Mouse (Mus musculus) bone marrow, adult 2 months (tissue): ENCODE results near the gene Elmod3. TPM values are rescaled to one million over a fixed set of nuclear protein-coding genes. Genes with fewer than 3 reads are reported as not detected.

Experiments
- H3K27ac ChIP-seq: fragments of 200-500 bp; 2 replicates; pipeline ENCODE4 v1.5.1; 2012; ENCODE audit warnings: low read depth, mild to moderate bottlenecking, control low read depth, inconsistent platforms, low read length; ENCODE audit not compliant: control insufficient read depth, poor library complexity, insufficient read depth
- H3K4me1 ChIP-seq: fragments of 200-500 bp; 2 replicates; pipeline ENCODE4 v1.6.1; 2011; ENCODE audit warnings: low read length; ENCODE audit not compliant: control insufficient read depth, insufficient read depth
- H3K4me3 ChIP-seq: fragments of 200-500 bp; replicated peaks from 2 replicates; pipeline ENCODE3; 2011; ENCODE audit warnings: mild to moderate bottlenecking, low read depth, low read length, control low read depth; ENCODE audit not compliant: control insufficient read depth
- CTCF ChIP-seq: fragments of 200-500 bp; IDR thresholded peaks from 2 replicates; pipeline ENCODE4 v1.5.1; 2011; ENCODE audit warnings: low read length, control low read depth; ENCODE audit not compliant: control insufficient read depth, insufficient read depth
- POLR2A ChIP-seq: fragments of 200-500 bp; IDR thresholded peaks from 2 replicates; pipeline ENCODE4 v1.6.1; 2011; ENCODE audit warnings: low read depth, mild to moderate bottlenecking, control low read depth, low read length, borderline replicate concordance; ENCODE audit not compliant: control insufficient read depth
- WGBS: fragments of 180-500 bp; shearing (Covaris S2); methylation state at CpG from one replicate; pipeline ENCODE4 v1.1.7; 2018; 5-methylcytosine and 5-hydroxymethylcytosine counted together
- polyA plus RNA-seq: library from polyadenylated mRNA; stranded (reverse); fragments of >200 nt; gene quantifications from 2 replicates; pipeline ENCODE4 v1.2.4, GENCODE M21; 2011; ENCODE audit warnings: low replicate concordance; ENCODE audit not compliant: missing spikeins, insufficient read depth, insufficient read length

The Elmod3 gene
- polyA plus RNA-seq, 1 experiment, result 5.2 TPM

- no peak for TF ChIP-seq CTCF
- TF ChIP-seq POLR2A, result no peak
- Histone ChIP-seq H3K27ac (no peak overlapping the region), H3K4me3 (no peak overlapping the region), H3K4me1 (no peaks in the 10 kb centered on the region)
- WGBS, result 88% methylated on average over 2 of the region's 2 CpGs
Measured at GRCm38 (mm10) chr6:72604066-72604465, 5.9 kb upstream of the Elmod3 start.

- H3K27ac ChIP-seq, result no peak overlapping the region
- WGBS, result 0% methylated on average over 1 of the region's 1 CpGs
- H3K4me3 ChIP-seq, result no peak overlapping the region
- H3K4me1 ChIP-seq, result peaks cover 2% of the 10 kb centered on the region
- peak; percentile 85 for TF ChIP-seq CTCF
- TF ChIP-seq POLR2A, result no peak
Measured at GRCm38 (mm10) chr6:72601732-72602131, 3.5 kb upstream of the Elmod3 start.

GRCm38 (mm10) chr6:72600771-72601170 lies 2.6 kb upstream of the Elmod3 start:
- H3K4me3 ChIP-seq, result no peak overlapping the region
- TF ChIP-seq CTCF, result no peak
- no peak for TF ChIP-seq POLR2A

GRCm38 (mm10) chr6:72600216-72600615 lies 2.0 kb upstream of the Elmod3 start:
- H3K4me3 ChIP-seq, result no peak overlapping the region
- 85% methylated on average over 6 of the region's 6 CpGs for WGBS
- H3K4me1 ChIP-seq, result peaks cover 2% of the 10 kb centered on the region
- H3K27ac ChIP-seq, result no peak overlapping the region
- TF ChIP-seq CTCF (no peak), POLR2A (no peak)

More at GRCm38 (mm10) chr6:72600771-72601170, 2.6 kb upstream of the Elmod3 start:
- H3K27ac ChIP-seq, result no peak overlapping the region
- peaks cover 2% of the 10 kb centered on the region for H3K4me1 ChIP-seq
- WGBS, result 91% methylated on average over 12 of the region's 12 CpGs

GRCm38 (mm10) chr6:72598791-72599557 lies 761 bp upstream of the Elmod3 start:
- Histone ChIP-seq H3K27ac (no peak overlapping the region), H3K4me3 (peak overlapping the region; percentile 75), H3K4me1 (peaks cover 2% of the 10 kb centered on the region)
- WGBS, result 38% methylated on average over 12 of the region's 12 CpGs
- TF ChIP-seq CTCF, result no peak
- no peak for TF ChIP-seq POLR2A

GRCm38 (mm10) chr6:72597083-72597874 lies 934 bp downstream of the Elmod3 start:
- Histone ChIP-seq H3K4me3 (peak overlapping the region; percentile 75), H3K4me1 (peaks cover 2% of the 10 kb centered on the region), H3K27ac (no peak overlapping the region)

GRCm38 (mm10) chr6:72593914-72594313 lies 4.3 kb downstream of the Elmod3 start:
- TF ChIP-seq CTCF (no peak), POLR2A (no peak)
- no peak overlapping the region for H3K4me3 ChIP-seq
- WGBS, result 64% methylated on average over 5 of the region's 5 CpGs
- no peak overlapping the region for H3K27ac ChIP-seq
- H3K4me1 ChIP-seq, result peaks cover 2% of the 10 kb centered on the region

More at GRCm38 (mm10) chr6:72597083-72597874, 934 bp downstream of the Elmod3 start:
- no peak for TF ChIP-seq CTCF
- no peak for TF ChIP-seq POLR2A
- WGBS, result 27% methylated on average over 13 of the region's 13 CpGs

- WGBS, result 83% methylated on average over 6 of the region's 6 CpGs
- Histone ChIP-seq H3K27ac (no peak overlapping the region), H3K4me3 (no peak overlapping the region), H3K4me1 (peaks cover 2% of the 10 kb centered on the region)
- no peak for TF ChIP-seq CTCF
- TF ChIP-seq POLR2A, result no peak
Measured at GRCm38 (mm10) chr6:72593011-72593803, 5.0 kb downstream of the Elmod3 start.
